Mouse (Mus musculus) hindbrain, embryonic 14.5 days (tissue): ENCODE data around the gene Clec2d. TPM values are rescaled to one million over a fixed set of nuclear protein-coding genes. Genes with fewer than 3 reads are reported as not detected.
"Not testable (repeated sequence)": the region's sequence is repeated elsewhere in the genome, so short reads cannot be mapped to it uniquely, and the experiment has no call there.

Experiments used
- ATAC-seq: fragments of 200-750 bp; cut with Nextera tagmentation; 2 replicates; pipeline ENCODE4 v1.8.0; 2017; ENCODE audit warnings: moderate number of reproducible peaks, mild to moderate bottlenecking, moderate TSS enrichment, moderate library complexity; ENCODE audit not compliant: low FRiP score
- DNase-seq: peaks from one replicate; pipeline ENCODE4 v3.0.0-alpha.2; 2015; ENCODE audit warnings: low spot score
- H3K27ac ChIP-seq: fragments of 300-500 bp; sonication (generic); 2 replicates; pipeline ENCODE4 v1.5.1; 2014; ENCODE audit warnings: mild to moderate bottlenecking, moderate library complexity
- H3K27me3 ChIP-seq: fragments of 300-500 bp; sonication (generic); 2 replicates; pipeline ENCODE4 v1.6.1; 2014; ENCODE audit warnings: mild to moderate bottlenecking, low read length, mixed read lengths; ENCODE audit not compliant: control insufficient read depth, insufficient read depth
- H3K36me3 ChIP-seq: fragments of 300-500 bp; sonication (generic); replicated peaks from 2 replicates; pipeline ENCODE4 v1.6.1; 2014; ENCODE audit not compliant: control insufficient read depth, insufficient read depth
- H3K4me1 ChIP-seq: fragments of 300-500 bp; sonication (generic); replicated peaks from 2 replicates; pipeline ENCODE4 v1.6.1; 2014; ENCODE audit warnings: antibody characterized with exemption, low read length, mixed read lengths; ENCODE audit not compliant: control insufficient read depth, insufficient read depth
- H3K4me2 ChIP-seq: fragments of 300-500 bp; sonication (generic); replicated peaks from 2 replicates; pipeline ENCODE4 v1.6.1; 2014; ENCODE audit warnings: mild to moderate bottlenecking, moderate library complexity
- H3K4me3 ChIP-seq: fragments of 300-500 bp; sonication (generic); replicated peaks from 2 replicates; pipeline ENCODE4 v1.5.1; 2014; ENCODE audit warnings: mild to moderate bottlenecking, low read length
- H3K9ac ChIP-seq: fragments of 300-500 bp; sonication (generic); 2 replicates; pipeline ENCODE4 v1.6.1; 2014
- H3K9me3 ChIP-seq: fragments of 300-500 bp; sonication (generic); 2 replicates; pipeline ENCODE4 v1.6.1; 2016; ENCODE audit warnings: low read length; ENCODE audit not compliant: control insufficient read depth
- WGBS: fragments of 180-500 bp; shearing (Covaris S2); extraction: QIAGEN DNeasy Blood & Tissue Kit; methylation state at CpG from one replicate; pipeline ENCODE4 v1.1.7; 2014; 5-methylcytosine and 5-hydroxymethylcytosine counted together
- polyA plus RNA-seq: library from polyadenylated mRNA; unstranded; fragments of >200 nt; fragmentation: Nextera tagmentation; extraction: Ambion mirVana; gene quantifications from 2 replicates; pipeline ENCODE4 v1.2.1, GENCODE M21; 2014

The Clec2d gene
- polyA plus RNA-seq, 1 experiment from 2014 or later, result 0.37 TPM

GRCm38 (mm10) chr6:129184788-129185187, 4.4 kb downstream of the Clec2d start:
- DNase-seq (no peak), ATAC-seq (no peak)
- H3K9me3 ChIP-seq, result no peaks in the 10 kb centered on the region
- no peak overlapping the region for H3K4me3 ChIP-seq
- no peaks in the 10 kb centered on the region for H3K36me3 ChIP-seq
- H3K4me2 ChIP-seq, result no peak overlapping the region
- H3K9ac ChIP-seq, result no peak overlapping the region
- no peaks in the 10 kb centered on the region for H3K4me1 ChIP-seq
- no peaks in the 10 kb centered on the region for H3K27me3 ChIP-seq
- H3K27ac ChIP-seq, result no peak overlapping the region
- 87% methylated on average over 5 of the region's 5 CpGs for WGBS

- no peaks in the 10 kb centered on the region for H3K4me1 ChIP-seq
- DNase-seq, result no peak
- 87% methylated on average over 4 of the region's 4 CpGs for WGBS
Measured at GRCm38 (mm10) chr6:129186022-129186421, 5.6 kb downstream of the Clec2d start.

GRCm38 (mm10) chr6:129186457-129187199, 6.2 kb downstream of the Clec2d start:
- no peak for DNase-seq
- H3K9me3 ChIP-seq, result no peaks in the 10 kb centered on the region
- no peaks in the 10 kb centered on the region for H3K36me3 ChIP-seq
- no peak for ATAC-seq
- H3K27ac ChIP-seq, result no peak overlapping the region
- WGBS, result 94% methylated on average over 5 of the region's 5 CpGs
- H3K9ac ChIP-seq, result no peak overlapping the region
- H3K4me2 ChIP-seq, result no peak overlapping the region
- H3K4me1 ChIP-seq, result no peaks in the 10 kb centered on the region
- no peak overlapping the region for H3K4me3 ChIP-seq
- no peaks in the 10 kb centered on the region for H3K27me3 ChIP-seq

More at GRCm38 (mm10) chr6:129186022-129186421, 5.6 kb downstream of the Clec2d start:
- Histone ChIP-seq H3K36me3 (no peaks in the 10 kb centered on the region), H3K27ac (no peak overlapping the region), H3K27me3 (no peaks in the 10 kb centered on the region), H3K9ac (no peak overlapping the region), H3K4me2 (no peak overlapping the region), H3K9me3 (no peaks in the 10 kb centered on the region), H3K4me3 (no peak overlapping the region)
- ATAC-seq, result no peak

GRCm38 (mm10) chr6:129187200-129187651, 6.8 kb downstream of the Clec2d start:
- no peak overlapping the region for H3K9ac ChIP-seq
- no peak overlapping the region for H3K4me2 ChIP-seq
- ATAC-seq (no peak), DNase-seq (no peak)
- H3K36me3 ChIP-seq, result no peaks in the 10 kb centered on the region
- H3K27me3 ChIP-seq, result no peaks in the 10 kb centered on the region
- no peak overlapping the region for H3K27ac ChIP-seq
- no peaks in the 10 kb centered on the region for H3K4me1 ChIP-seq
- H3K4me3 ChIP-seq, result no peak overlapping the region
- no peaks in the 10 kb centered on the region for H3K9me3 ChIP-seq

- H3K4me1 ChIP-seq, H3K27me3 ChIP-seq, H3K4me2 ChIP-seq, ATAC-seq, H3K27ac ChIP-seq, H3K9ac ChIP-seq, H3K36me3 ChIP-seq, H3K4me3 ChIP-seq, H3K9me3 ChIP-seq, DNase-seq: not testable (repeated sequence)
- 98% methylated on average over 3 of the region's 3 CpGs for WGBS
Measured at GRCm38 (mm10) chr6:129187816-129188215, 7.4 kb downstream of the Clec2d start.

- 93% methylated on average over 2 of the region's 2 CpGs for WGBS
- H3K4me2 ChIP-seq, result no peak overlapping the region
- H3K4me1 ChIP-seq, result no peaks in the 10 kb centered on the region
- no peak overlapping the region for H3K27ac ChIP-seq
- DNase-seq (no peak), ATAC-seq (no peak)
- H3K9ac ChIP-seq, result no peak overlapping the region
- no peaks in the 10 kb centered on the region for H3K9me3 ChIP-seq
- H3K36me3 ChIP-seq, result no peaks in the 10 kb centered on the region
- no peak overlapping the region for H3K4me3 ChIP-seq
- H3K27me3 ChIP-seq, result no peaks in the 10 kb centered on the region
Measured at GRCm38 (mm10) chr6:129193431-129193830, 13.0 kb downstream of the Clec2d start.

- not testable (repeated sequence) for H3K4me1 ChIP-seq
Measured at GRCm38 (mm10) chr6:129200066-129200465, 19.7 kb downstream of the Clec2d start.

GRCm38 (mm10) chr6:129202306-129202705, 21.9 kb downstream of the Clec2d start:
- Histone ChIP-seq H3K4me2 (no peak overlapping the region), H3K4me3 (no peak overlapping the region), H3K4me1 (no peaks in the 10 kb centered on the region), H3K27me3 (no peaks in the 10 kb centered on the region), H3K36me3 (no peaks in the 10 kb centered on the region), H3K9ac (no peak overlapping the region), H3K27ac (no peak overlapping the region), H3K9me3 (no peaks in the 10 kb centered on the region)
- ATAC-seq (no peak), DNase-seq (no peak)
- 86% methylated on average over 1 of the region's 1 CpGs for WGBS

More at GRCm38 (mm10) chr6:129200066-129200465, 19.7 kb downstream of the Clec2d start:
- H3K4me2 ChIP-seq, H3K36me3 ChIP-seq, DNase-seq, H3K9me3 ChIP-seq, ATAC-seq, H3K27me3 ChIP-seq, H3K4me3 ChIP-seq, H3K9ac ChIP-seq, H3K27ac ChIP-seq: not testable (repeated sequence)

- Histone ChIP-seq H3K9me3 (no peaks in the 10 kb centered on the region), H3K36me3 (no peaks in the 10 kb centered on the region), H3K27me3 (no peaks in the 10 kb centered on the region), H3K4me1 (no peaks in the 10 kb centered on the region), H3K9ac (no peak overlapping the region), H3K4me2 (no peak overlapping the region), H3K4me3 (no peak overlapping the region), H3K27ac (no peak overlapping the region)
- 78% methylated on average over 1 of the region's 1 CpGs for WGBS
- ATAC-seq (no peak), DNase-seq (no peak)
Measured at GRCm38 (mm10) chr6:129204342-129204741, 23.9 kb downstream of the Clec2d start.

GRCm38 (mm10) chr6:129204838-129205237, 24.4 kb downstream of the Clec2d start:
- Histone ChIP-seq H3K9me3 (no peaks in the 10 kb centered on the region), H3K36me3 (no peaks in the 10 kb centered on the region), H3K27ac (no peak overlapping the region), H3K4me3 (no peak overlapping the region), H3K4me2 (no peak overlapping the region), H3K27me3 (no peaks in the 10 kb centered on the region), H3K4me1 (no peaks in the 10 kb centered on the region), H3K9ac (no peak overlapping the region)
- ATAC-seq (no peak), DNase-seq (no peak)
- WGBS, result 87% methylated on average over 3 of the region's 3 CpGs
